Mouse (Mus musculus): ENCODE data around the gene Ptprd. TPM values are rescaled to one million over a fixed set of nuclear protein-coding genes. Genes with fewer than 3 reads are reported as not detected.

Ptprd gene
- polyA plus RNA-seq, 1 experiment from 2014 or later: 10.0 TPM

DNA sequence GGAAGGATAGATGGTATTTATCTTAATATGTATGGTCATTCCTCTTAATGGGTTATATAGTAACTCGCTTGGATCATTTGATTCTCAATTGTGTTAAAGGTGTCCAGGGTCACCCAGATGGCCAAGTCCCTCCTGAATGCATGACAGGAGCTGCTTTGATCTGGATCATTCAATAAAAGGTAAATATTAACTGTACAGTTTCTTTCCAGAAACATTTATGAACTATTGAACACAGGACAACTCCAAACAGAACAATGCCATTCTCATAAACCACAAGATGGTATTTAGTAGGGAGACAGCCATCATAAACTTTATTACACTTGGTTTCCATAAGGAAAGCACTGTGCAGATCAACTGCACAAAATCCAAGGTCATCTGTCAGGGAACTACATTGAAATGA is 2056.0 kb downstream of the Ptprd start:
- Histone ChIP-seq H3K4me1 (ENCODE audit: control insufficient read depth, insufficient read depth, low read length) (no peaks in the 10 kb centered on the region), H3K27ac (ENCODE audit: low read length) (no peak overlapping the region), H3K4me3 (ENCODE audit: low read length) (no peak overlapping the region), H3K27me3 (ENCODE audit: control insufficient read depth, insufficient read depth, low read length) (no peaks in the 10 kb centered on the region), H3K9ac (ENCODE audit: low read length) (no peak overlapping the region), H3K9me3 (replicated peaks; ENCODE audit: control insufficient read depth, low read length) (no peaks in the 10 kb centered on the region), H3K36me3 (ENCODE audit: control insufficient read depth, insufficient read depth) (no peaks in the 10 kb centered on the region), H3K4me2 (ENCODE audit: low read depth, low read length) (no peak overlapping the region)
- WGBS: 78% methylated on average over 1 of the region's 1 CpGs
- ATAC-seq (replicated peaks; ENCODE audit: extremely low read depth, insufficient read depth, low FRiP score): no peak

DNA sequence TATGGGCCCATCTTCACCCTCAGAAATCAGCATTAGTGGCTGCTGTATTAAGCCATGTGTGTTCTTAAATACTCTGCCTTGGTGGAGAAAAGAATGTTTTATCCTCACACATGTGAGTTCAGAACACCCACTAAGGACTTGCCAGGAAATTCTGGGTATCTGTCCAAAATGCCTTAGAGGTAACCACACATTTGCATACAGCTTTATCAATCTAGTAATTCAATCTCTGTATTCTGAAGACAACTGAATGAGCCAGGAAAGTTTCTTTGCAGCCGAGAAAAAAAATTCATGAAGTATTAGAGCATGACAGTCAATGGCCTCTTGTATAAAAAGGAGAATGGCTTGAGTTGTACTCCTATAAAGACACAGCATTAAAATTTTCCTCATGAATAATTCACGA is 2057.6 kb downstream of the Ptprd start:
- ATAC-seq (replicated peaks; ENCODE audit: extremely low read depth, insufficient read depth, low FRiP score): no peak
- H3K9me3 ChIP-seq (replicated peaks; ENCODE audit: control insufficient read depth, low read length): no peaks in the 10 kb centered on the region
- H3K9ac ChIP-seq (ENCODE audit: low read length): no peak overlapping the region
- WGBS: 63% methylated on average over 2 of the region's 2 CpGs
- no peaks in the 10 kb centered on the region for H3K36me3 ChIP-seq (ENCODE audit: control insufficient read depth, insufficient read depth)
- H3K27me3 ChIP-seq (ENCODE audit: control insufficient read depth, insufficient read depth, low read length): no peaks in the 10 kb centered on the region
- H3K4me3 ChIP-seq (ENCODE audit: low read length): no peak overlapping the region
- no peak overlapping the region for H3K4me2 ChIP-seq (ENCODE audit: low read depth, low read length)
- no peak overlapping the region for H3K27ac ChIP-seq (ENCODE audit: low read length)
- H3K4me1 ChIP-seq (ENCODE audit: control insufficient read depth, insufficient read depth, low read length): no peaks in the 10 kb centered on the region

DNA sequence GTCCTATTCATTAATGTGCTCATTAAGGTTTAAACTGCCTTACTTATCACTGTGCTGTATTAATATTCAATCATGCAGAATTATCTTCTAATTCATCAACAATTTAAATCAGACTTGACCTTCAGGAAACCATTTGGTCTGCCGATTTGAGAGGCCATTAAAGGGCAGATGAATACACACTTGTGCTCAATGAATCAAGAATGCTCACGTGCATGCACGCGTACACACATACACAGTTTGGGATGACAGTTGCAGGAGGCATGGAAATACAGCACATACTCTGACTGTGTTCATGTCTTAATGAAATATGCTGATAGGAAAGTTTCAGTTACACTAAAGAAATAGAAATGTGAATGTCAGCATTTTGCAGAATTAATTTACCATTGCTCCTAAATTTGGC is 2066.8 kb downstream of the Ptprd start:
- Histone ChIP-seq H3K4me3 (ENCODE audit: low read length) (no peak overlapping the region), H3K27ac (ENCODE audit: low read length) (no peak overlapping the region), H3K9ac (ENCODE audit: low read length) (no peak overlapping the region), H3K36me3 (ENCODE audit: control insufficient read depth, insufficient read depth) (no peaks in the 10 kb centered on the region), H3K4me1 (ENCODE audit: control insufficient read depth, insufficient read depth, low read length) (no peaks in the 10 kb centered on the region), H3K4me2 (ENCODE audit: low read depth, low read length) (no peak overlapping the region), H3K9me3 (replicated peaks; ENCODE audit: control insufficient read depth, low read length) (no peaks in the 10 kb centered on the region), H3K27me3 (ENCODE audit: control insufficient read depth, insufficient read depth, low read length) (no peaks in the 10 kb centered on the region)
- ATAC-seq (replicated peaks; ENCODE audit: extremely low read depth, insufficient read depth, low FRiP score): no peak
- 92% methylated on average over 4 of the region's 4 CpGs for WGBS

DNA sequence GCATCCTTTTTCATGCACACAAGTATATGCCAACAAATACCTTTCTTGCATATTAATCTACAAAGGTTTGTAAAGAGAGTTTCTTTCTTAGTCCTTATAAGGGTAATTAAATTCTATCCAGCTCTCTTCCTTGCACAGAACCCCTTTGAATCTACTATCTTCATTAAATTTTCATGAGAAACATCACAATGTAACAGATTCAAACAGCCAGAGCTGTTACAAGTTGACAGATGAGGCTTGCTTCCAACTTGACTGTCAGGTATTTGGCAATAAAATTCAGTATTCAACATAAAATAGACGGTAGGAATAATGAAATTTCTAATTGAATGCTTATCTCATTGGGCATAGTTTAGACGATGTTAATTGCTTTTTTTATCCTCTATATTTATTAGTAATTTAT is 2067.4 kb downstream of the Ptprd start:
- no peaks in the 10 kb centered on the region for H3K4me1 ChIP-seq (ENCODE audit: control insufficient read depth, insufficient read depth, low read length)
- no peaks in the 10 kb centered on the region for H3K27me3 ChIP-seq (ENCODE audit: control insufficient read depth, insufficient read depth, low read length)
- no peak overlapping the region for H3K27ac ChIP-seq (ENCODE audit: low read length)
- H3K4me3 ChIP-seq (ENCODE audit: low read length): no peak overlapping the region
- no peaks in the 10 kb centered on the region for H3K36me3 ChIP-seq (ENCODE audit: control insufficient read depth, insufficient read depth)
- H3K9ac ChIP-seq (ENCODE audit: low read length): no peak overlapping the region
- no peak for ATAC-seq (replicated peaks; ENCODE audit: extremely low read depth, insufficient read depth, low FRiP score)
- H3K9me3 ChIP-seq (replicated peaks; ENCODE audit: control insufficient read depth, low read length): no peaks in the 10 kb centered on the region
- no peak overlapping the region for H3K4me2 ChIP-seq (ENCODE audit: low read depth, low read length)
- 79% methylated on average over 2 of the region's 2 CpGs for WGBS

DNA sequence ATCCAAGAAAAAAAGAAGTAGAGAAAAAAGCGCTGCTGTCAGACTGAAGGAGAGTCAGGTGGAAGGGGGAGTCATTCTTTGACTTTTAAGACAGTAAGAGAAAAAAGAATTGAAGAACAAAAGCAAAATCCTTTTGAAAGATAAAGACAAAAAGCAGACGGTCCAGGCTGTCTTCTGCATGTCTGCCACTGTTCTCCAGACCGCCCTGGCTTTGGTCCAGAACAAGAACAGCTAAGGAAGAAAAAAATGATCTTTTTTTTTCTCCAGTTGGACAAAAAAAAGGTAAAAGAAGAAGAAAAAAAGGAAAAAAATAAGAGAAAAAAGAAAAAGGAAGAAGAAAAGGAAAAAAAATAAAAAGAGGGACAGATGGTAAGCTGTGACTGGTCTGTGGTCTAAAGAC is 2073.9 kb downstream of the Ptprd start:
- 70% methylated on average over 3 of the region's 3 CpGs for WGBS
- ATAC-seq (replicated peaks; ENCODE audit: extremely low read depth, insufficient read depth, low FRiP score): no peak
- Histone ChIP-seq H3K9ac (ENCODE audit: low read length) (no peak overlapping the region), H3K27ac (ENCODE audit: low read length) (no peak overlapping the region), H3K4me1 (ENCODE audit: control insufficient read depth, insufficient read depth, low read length) (no peaks in the 10 kb centered on the region), H3K36me3 (ENCODE audit: control insufficient read depth, insufficient read depth) (no peaks in the 10 kb centered on the region), H3K4me3 (ENCODE audit: low read length) (no peak overlapping the region), H3K4me2 (ENCODE audit: low read depth, low read length) (no peak overlapping the region), H3K9me3 (replicated peaks; ENCODE audit: control insufficient read depth, low read length) (no peaks in the 10 kb centered on the region), H3K27me3 (ENCODE audit: control insufficient read depth, insufficient read depth, low read length) (no peaks in the 10 kb centered on the region)

DNA sequence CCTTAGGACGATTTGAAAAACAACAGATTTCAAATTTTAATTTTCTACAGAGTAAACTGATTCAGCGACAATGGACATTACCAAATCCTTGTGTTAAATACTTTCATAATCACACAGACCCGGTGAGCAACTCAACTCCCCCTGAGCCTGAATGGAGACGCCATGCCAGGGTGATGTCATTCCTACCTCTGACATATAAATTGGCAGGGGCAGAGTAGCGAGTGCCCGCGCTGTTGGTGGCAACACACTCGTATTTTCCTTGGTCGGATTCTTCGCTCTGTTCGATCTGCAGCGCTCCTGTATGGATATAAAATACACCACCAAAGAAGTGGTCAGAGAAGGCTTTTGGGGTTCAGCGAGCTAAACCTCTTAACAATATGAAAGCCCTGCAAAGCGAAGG is 2075.1 kb downstream of the Ptprd start:
- Histone ChIP-seq H3K36me3 (ENCODE audit: control insufficient read depth, insufficient read depth) (no peaks in the 10 kb centered on the region), H3K4me3 (ENCODE audit: low read length) (no peak overlapping the region), H3K4me2 (ENCODE audit: low read depth, low read length) (no peak overlapping the region), H3K27me3 (ENCODE audit: control insufficient read depth, insufficient read depth, low read length) (no peaks in the 10 kb centered on the region), H3K9me3 (replicated peaks; ENCODE audit: control insufficient read depth, low read length) (no peaks in the 10 kb centered on the region), H3K9ac (ENCODE audit: low read length) (no peak overlapping the region), H3K27ac (ENCODE audit: low read length) (no peak overlapping the region), H3K4me1 (ENCODE audit: control insufficient read depth, insufficient read depth, low read length) (no peaks in the 10 kb centered on the region)
- 85% methylated on average over 14 of the region's 14 CpGs for WGBS
- no peak for ATAC-seq (replicated peaks; ENCODE audit: extremely low read depth, insufficient read depth, low FRiP score)

DNA sequence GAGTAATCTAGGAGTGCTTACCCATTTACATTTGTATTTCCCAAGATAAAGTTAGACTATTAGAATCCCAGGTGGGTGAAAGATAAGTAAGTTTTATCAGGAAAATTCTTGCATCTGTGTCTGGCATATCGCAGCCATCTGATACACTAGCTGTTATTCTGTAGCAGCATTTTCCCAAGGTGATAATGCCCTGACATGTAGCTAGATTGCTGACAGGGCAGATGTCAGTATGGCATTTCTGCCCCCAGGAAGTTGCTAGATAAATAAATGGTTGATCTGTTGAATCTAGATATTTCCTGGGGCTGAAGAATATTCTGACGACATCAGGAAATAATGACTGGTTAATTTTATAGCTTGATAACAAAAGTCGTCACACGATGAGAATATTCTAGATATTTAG is 2119.9 kb downstream of the Ptprd start:
- 80% methylated on average over 4 of the region's 4 CpGs for WGBS
- no peak overlapping the region for H3K9ac ChIP-seq (ENCODE audit: low read length)
- ATAC-seq (replicated peaks; ENCODE audit: extremely low read depth, insufficient read depth, low FRiP score): no peak

DNA sequence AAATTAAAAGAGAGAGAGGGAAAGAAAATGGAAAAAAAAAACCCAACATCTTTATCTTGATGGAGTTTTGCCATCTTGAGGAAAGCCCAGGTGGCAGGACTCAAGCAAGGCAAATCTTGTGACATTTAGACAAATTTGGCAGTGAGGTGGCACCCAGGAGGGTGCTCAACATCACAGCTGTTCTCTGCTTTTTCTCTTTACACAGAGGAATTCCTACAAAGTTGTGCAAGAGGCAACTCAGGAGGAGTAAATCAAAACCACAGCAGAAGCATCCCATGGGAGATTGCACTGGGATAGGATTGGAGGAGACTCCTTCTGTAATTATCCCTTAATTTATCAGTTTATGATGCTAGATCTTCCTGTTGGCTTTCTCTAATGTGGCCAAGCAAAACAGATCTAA is 2121.9 kb downstream of the Ptprd start:
- no peaks in the 10 kb centered on the region for H3K4me1 ChIP-seq (ENCODE audit: control insufficient read depth, insufficient read depth, low read length)
- no peak overlapping the region for H3K27ac ChIP-seq (ENCODE audit: low read length)
- peaks cover 6% of the 10 kb centered on the region for H3K36me3 ChIP-seq (ENCODE audit: control insufficient read depth, insufficient read depth)
- H3K4me3 ChIP-seq (ENCODE audit: low read length): no peak overlapping the region
- H3K9me3 ChIP-seq (replicated peaks; ENCODE audit: control insufficient read depth, low read length): no peaks in the 10 kb centered on the region
- H3K4me2 ChIP-seq (ENCODE audit: low read depth, low read length): no peak overlapping the region
- no peak overlapping the region for H3K9ac ChIP-seq (ENCODE audit: low read length)
- ATAC-seq (replicated peaks; ENCODE audit: extremely low read depth, insufficient read depth, low FRiP score): no peak
- H3K27me3 ChIP-seq (ENCODE audit: control insufficient read depth, insufficient read depth, low read length): no peaks in the 10 kb centered on the region

More for the DNA sequence above, 2119.9 kb downstream of the Ptprd start:
- Histone ChIP-seq H3K27me3 (ENCODE audit: control insufficient read depth, insufficient read depth, low read length) (no peaks in the 10 kb centered on the region), H3K27ac (ENCODE audit: low read length) (no peak overlapping the region), H3K9me3 (replicated peaks; ENCODE audit: control insufficient read depth, low read length) (no peaks in the 10 kb centered on the region), H3K4me1 (ENCODE audit: control insufficient read depth, insufficient read depth, low read length) (no peaks in the 10 kb centered on the region), H3K4me2 (ENCODE audit: low read depth, low read length) (no peak overlapping the region), H3K36me3 (ENCODE audit: control insufficient read depth, insufficient read depth) (peaks cover 3% of the 10 kb centered on the region; the same call in 1 of the 2 replicates), H3K4me3 (ENCODE audit: low read length) (no peak overlapping the region)

DNA sequence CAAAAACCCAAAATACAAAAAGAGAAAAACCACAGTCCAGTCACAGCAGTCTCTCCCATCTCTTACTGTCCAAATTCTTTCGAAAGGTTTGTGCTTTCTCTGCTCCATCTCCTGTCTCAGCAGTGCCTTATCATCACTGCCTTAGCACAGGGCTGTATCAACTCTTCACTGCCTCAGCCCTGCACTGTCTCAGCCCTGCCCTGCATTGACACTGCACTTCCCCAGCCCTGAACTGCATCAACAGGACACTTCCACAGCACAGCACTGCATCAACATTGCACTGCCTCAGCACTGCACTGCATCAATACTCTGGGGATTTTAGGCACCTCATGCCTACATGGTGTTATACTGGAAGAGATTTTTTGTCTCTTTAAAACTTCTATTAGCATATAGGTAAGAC is 2135.7 kb downstream of the Ptprd start:
- H3K27me3 ChIP-seq (ENCODE audit: control insufficient read depth, insufficient read depth, low read length): no peaks in the 10 kb centered on the region
- ATAC-seq (replicated peaks; ENCODE audit: extremely low read depth, insufficient read depth, low FRiP score): no peak
- H3K4me2 ChIP-seq (ENCODE audit: low read depth, low read length): no peak overlapping the region
- no peak overlapping the region for H3K27ac ChIP-seq (ENCODE audit: low read length)
- no peak overlapping the region for H3K4me3 ChIP-seq (ENCODE audit: low read length)
- H3K9me3 ChIP-seq (replicated peaks; ENCODE audit: control insufficient read depth, low read length): no peaks in the 10 kb centered on the region
- 75% methylated on average over 1 of the region's 1 CpGs for WGBS
- no peak overlapping the region for H3K9ac ChIP-seq (ENCODE audit: low read length)
- no peaks in the 10 kb centered on the region for H3K36me3 ChIP-seq (ENCODE audit: control insufficient read depth, insufficient read depth)
- H3K4me1 ChIP-seq (ENCODE audit: control insufficient read depth, insufficient read depth, low read length): peaks cover 2% of the 10 kb centered on the region; the same call in 1 of the 2 replicates

DNA sequence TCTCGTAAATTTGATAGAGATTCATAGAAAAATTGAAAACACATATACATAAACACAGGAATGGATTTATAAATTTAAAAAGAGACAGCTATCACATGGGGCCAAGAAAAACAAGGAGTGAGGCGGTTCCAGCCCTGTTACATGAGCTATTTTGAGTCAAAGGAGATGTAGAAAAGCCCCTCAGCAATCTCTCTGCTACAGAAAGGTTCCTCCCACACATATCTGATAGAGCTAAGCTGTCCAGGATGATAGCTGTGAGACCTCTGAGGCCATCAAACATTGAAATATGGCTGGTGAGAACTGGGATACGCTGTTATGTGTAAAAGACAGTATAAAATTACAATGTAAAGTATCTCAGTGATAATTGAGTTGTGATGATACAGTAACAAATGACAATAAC is 2138.5 kb downstream of the Ptprd start:
- WGBS: 60% methylated on average over 3 of the region's 3 CpGs
- Histone ChIP-seq H3K36me3 (ENCODE audit: control insufficient read depth, insufficient read depth) (no peaks in the 10 kb centered on the region), H3K27ac (ENCODE audit: low read length) (no peak overlapping the region), H3K9me3 (replicated peaks; ENCODE audit: control insufficient read depth, low read length) (no peaks in the 10 kb centered on the region), H3K4me2 (ENCODE audit: low read depth, low read length) (no peak overlapping the region), H3K9ac (ENCODE audit: low read length) (no peak overlapping the region), H3K4me1 (ENCODE audit: control insufficient read depth, insufficient read depth, low read length) (peaks cover 2% of the 10 kb centered on the region; the same call in 1 of the 2 replicates), H3K4me3 (ENCODE audit: low read length) (no peak overlapping the region), H3K27me3 (ENCODE audit: control insufficient read depth, insufficient read depth, low read length) (no peaks in the 10 kb centered on the region)
- ATAC-seq (replicated peaks; ENCODE audit: extremely low read depth, insufficient read depth, low FRiP score): no peak

Measured in heart, embryonic 16.5 days (tissue).